Mouse (Mus musculus): ENCODE results near the gene Gm49387.

- TF ChIP-seq CTCF (IDR thresholded peaks at IDR 0.05; ENCODE audit: low read depth) (no peak), EP300 (IDR thresholded peaks at IDR 0.05; ENCODE audit: low read depth) (no peak)
These were observed 71.5 kb downstream of the Gm49387 start for GRCm38 (mm10) chr14:31569151-31569631.

All from heart, postnatal 0 days (tissue).